Mouse (Mus musculus) stomach, embryonic 16.5 days (tissue): ENCODE results near the gene Itga8. TPM values are rescaled to one million over a fixed set of nuclear protein-coding genes. Genes with fewer than 3 reads are reported as not detected.

Source experiments
- ATAC-seq: fragments of 200-750 bp; cut with Nextera tagmentation; 2 replicates; pipeline ENCODE4 v1.8.0; 2017; ENCODE audit warnings: moderate number of reproducible peaks, moderate TSS enrichment; ENCODE audit not compliant: insufficient read depth, low FRiP score
- H3K27ac ChIP-seq: fragments of 300-500 bp; sonication (generic); 2 replicates; pipeline ENCODE4 v1.5.1; 2014; ENCODE audit warnings: low read length
- H3K27me3 ChIP-seq: fragments of 300-500 bp; sonication (generic); 2 replicates; pipeline ENCODE4 v1.6.1; 2014; ENCODE audit warnings: low read length, control low read depth, mixed read lengths; ENCODE audit not compliant: control insufficient read depth, insufficient read depth
- H3K36me3 ChIP-seq: fragments of 300-500 bp; sonication (generic); 2 replicates; pipeline ENCODE4 v1.6.1; 2014; ENCODE audit warnings: low read length; ENCODE audit not compliant: control insufficient read depth, insufficient read depth
- H3K4me1 ChIP-seq: fragments of 300-500 bp; sonication (generic); 2 replicates; pipeline ENCODE4 v1.6.1; 2014; ENCODE audit warnings: low read length, control low read depth, mixed read lengths; ENCODE audit not compliant: control insufficient read depth, insufficient read depth
- H3K4me2 ChIP-seq: fragments of 300-500 bp; sonication (generic); 2 replicates; pipeline ENCODE4 v1.6.1; 2014; ENCODE audit warnings: low read depth, low read length, mixed read lengths
- H3K4me3 ChIP-seq: fragments of 300-500 bp; sonication (generic); replicated peaks from 2 replicates; pipeline ENCODE4 v1.5.1; 2014; ENCODE audit warnings: mild to moderate bottlenecking, low read length
- H3K9ac ChIP-seq: fragments of 300-500 bp; sonication (generic); 2 replicates; pipeline ENCODE4 v1.6.1; 2014; ENCODE audit warnings: low read length
- H3K9me3 ChIP-seq: fragments of 300-500 bp; sonication (generic); replicated peaks from 2 replicates; pipeline ENCODE4 v1.6.1; 2016; ENCODE audit warnings: low read length, control low read depth; ENCODE audit not compliant: control insufficient read depth
- WGBS: fragments of 180-500 bp; shearing (Covaris S2); extraction: QIAGEN DNeasy Blood & Tissue Kit; methylation state at CpG from one replicate; pipeline ENCODE4 v1.1.7; 2014; 5-methylcytosine and 5-hydroxymethylcytosine counted together
- polyA plus RNA-seq: library from polyadenylated mRNA; unstranded; fragments of >200 nt; fragmentation: Nextera tagmentation; extraction: Ambion mirVana; gene quantifications from 2 replicates; pipeline ENCODE4 v1.2.1, GENCODE M21; 2015

The Itga8 gene
- polyA plus RNA-seq, 1 experiment from 2014 or later, result 23.4 TPM

DNA sequence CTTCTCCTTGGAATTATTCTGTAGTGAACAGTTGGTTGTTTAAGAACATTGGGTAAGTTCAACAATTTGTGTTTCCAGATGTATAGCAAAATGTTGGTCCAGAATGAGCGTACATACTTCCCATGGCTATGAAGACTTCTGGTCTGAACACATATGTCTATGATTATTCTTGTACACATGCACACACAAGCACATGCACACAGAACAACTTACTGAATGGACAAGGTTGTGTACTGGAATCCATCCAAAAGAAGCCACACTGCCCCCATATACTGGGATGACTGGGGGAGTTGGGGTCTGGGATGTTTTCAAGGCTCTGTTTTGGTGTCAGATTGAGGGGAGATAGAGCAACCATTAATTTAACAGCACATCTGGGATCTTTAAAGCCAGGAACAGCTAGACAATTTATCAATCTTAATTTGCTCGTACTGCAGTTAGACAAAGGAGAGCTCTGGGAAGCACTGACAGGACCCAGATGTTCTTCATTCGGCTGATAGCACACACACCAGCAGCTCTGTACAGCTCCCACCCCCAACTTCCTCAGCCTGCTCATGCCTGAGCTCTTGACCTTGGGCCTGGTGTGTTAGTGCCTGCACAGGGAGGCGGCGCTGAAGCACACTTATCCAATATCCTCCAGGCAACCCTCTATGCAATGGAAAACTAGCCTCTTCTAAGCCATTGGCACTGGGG lies 241.5 kb downstream of the Itga8 start:
- no peaks in the 10 kb centered on the region for H3K27me3 ChIP-seq
- H3K27ac ChIP-seq, result peak overlapping the region; percentile 62; the same call in 1 of the 2 replicates
- no peak overlapping the region for H3K4me3 ChIP-seq
- no peak overlapping the region for H3K9ac ChIP-seq
- no peaks in the 10 kb centered on the region for H3K36me3 ChIP-seq
- H3K4me1 ChIP-seq, result no peaks in the 10 kb centered on the region; the same call in 1 of the 2 replicates
- H3K4me2 ChIP-seq, result no peak overlapping the region
- WGBS, result 34% methylated on average over 5 of the region's 5 CpGs
- ATAC-seq, result peak; percentile 93; the same call in 1 of the 2 replicates
- no peaks in the 10 kb centered on the region for H3K9me3 ChIP-seq

Other genes with a start within 250 kb of the Itga8 start
- 27.9 and 31.1 TPM in 2 replicates for gene Mindy3, start 117.5 kb upstream of the Itga8 start, polyA plus RNA-seq